Mouse (Mus musculus) MEL (cell line): ENCODE results near the gene Sowaha. TPM values are rescaled to one million over a fixed set of nuclear protein-coding genes. Genes with fewer than 3 reads are reported as not detected.
A peak's percentile ranks its signal among the peaks of the same experiment; 100 is the strongest.

Source experiments
- DNase-seq: peaks from one replicate; pipeline ENCODE4 v3.0.0; 2011; ENCODE audit warnings: low read depth, low spot score
- H3K27ac ChIP-seq: 2 replicates; pipeline ENCODE4 v1.5.1; 2012; ENCODE audit warnings: low read depth, mild to moderate bottlenecking, control low read depth, low read length, moderate library complexity; ENCODE audit not compliant: control insufficient read depth
- H3K27me3 ChIP-seq, 2 experiments: fragments of 150-350 bp in 1 of 2; sonication (generic) in 1 of 2; 2 replicates each; pipeline ENCODE4 v1.6.1; 2012; ENCODE audit warnings: low read length in 2 of 2, mild to moderate bottlenecking in 2 of 2, improper control_type of control experiment in 1 of 2, moderate library complexity in 1 of 2; ENCODE audit not compliant: insufficient read depth in 2 of 2, control insufficient read depth in 1 of 2
- H3K36me3 ChIP-seq, 2 experiments: 2 replicates each; pipeline ENCODE4 v1.6.1; 2012 to 2014; ENCODE audit warnings: low read length in 2 of 2, improper control_type of control experiment in 1 of 2, inconsistent platforms in 1 of 2, mild to moderate bottlenecking in 1 of 2; ENCODE audit not compliant: insufficient read depth in 2 of 2, control insufficient read depth in 1 of 2
- H3K4me1 ChIP-seq, 2 experiments: fragments of 150-350 bp in 1 of 2; sonication (generic) in 1 of 2; 2 replicates each; pipeline ENCODE4 v1.6.1; 2012; ENCODE audit warnings: low read length in 2 of 2, improper control_type of control experiment in 1 of 2, mild to moderate bottlenecking in 1 of 2; ENCODE audit not compliant: insufficient read depth in 2 of 2, control insufficient read depth in 1 of 2
- H3K4me3 ChIP-seq, 2 experiments: fragments of 150-350 bp in 1 of 2; sonication (generic) in 1 of 2; 2 replicates each; pipeline ENCODE4 v1.5.1; 2012; ENCODE audit warnings: low read depth in 2 of 2, low read length in 2 of 2, mild to moderate bottlenecking in 2 of 2, moderate library complexity in 2 of 2, control low read depth in 1 of 2, improper control_type of control experiment in 1 of 2; ENCODE audit not compliant: control insufficient read depth in 1 of 2, insufficient read depth in 1 of 2
- H3K79me2 ChIP-seq: 2 replicates; pipeline ENCODE4 v1.6.1; 2012; ENCODE audit warnings: mild to moderate bottlenecking, low read length, moderate library complexity; ENCODE audit not compliant: control insufficient read depth, poor library complexity, insufficient read depth
- H3K9ac ChIP-seq: 2 replicates; pipeline ENCODE4 v1.6.1; 2012; ENCODE audit warnings: low read depth, mild to moderate bottlenecking, control low read depth, low read length, moderate library complexity; ENCODE audit not compliant: control insufficient read depth, poor library complexity, severe bottlenecking
- H3K9me3 ChIP-seq: fragments of 150-350 bp; sonication (generic); replicated peaks from 2 replicates; pipeline ENCODE4 v1.6.1; 2012; ENCODE audit warnings: mild to moderate bottlenecking, low read length, improper control_type of control experiment, moderate library complexity; ENCODE audit not compliant: insufficient read depth
- BHLHE40 ChIP-seq: IDR thresholded peaks from 2 replicates; pipeline ENCODE4 v1.6.1; 2012; ENCODE audit warnings: low read depth, mild to moderate bottlenecking, inconsistent platforms, low read length, improper control_type of control experiment, borderline replicate concordance
- CHD1 ChIP-seq: IDR thresholded peaks from 2 replicates; pipeline ENCODE4 v1.6.1; 2012; ENCODE audit warnings: low read depth, mild to moderate bottlenecking, inconsistent platforms, low read length, improper control_type of control experiment
- CHD2 ChIP-seq: IDR thresholded peaks from 2 replicates; pipeline ENCODE4 v1.6.1; 2011; ENCODE audit warnings: low read length, improper control_type of control experiment
- E2F4 ChIP-seq: IDR thresholded peaks from 2 replicates; pipeline ENCODE4 v1.6.1; 2011; ENCODE audit warnings: low read depth, low read length, improper control_type of control experiment, borderline replicate concordance
- ELF1 ChIP-seq: IDR thresholded peaks from 2 replicates; pipeline ENCODE4 v1.6.1; 2014; ENCODE audit warnings: low read depth, mild to moderate bottlenecking, inconsistent platforms, low read length, improper control_type of control experiment, moderate library complexity
- GABPA ChIP-seq: IDR thresholded peaks from 2 replicates; pipeline ENCODE4 v1.6.1; 2012; ENCODE audit warnings: low read depth, mild to moderate bottlenecking, inconsistent platforms, low read length, improper control_type of control experiment, moderate library complexity
- GATA1 ChIP-seq: IDR thresholded peaks from 2 replicates; pipeline ENCODE4 v1.6.1; 2011; ENCODE audit warnings: low read depth, low read length, improper control_type of control experiment
- HCFC1 ChIP-seq: IDR thresholded peaks from 2 replicates; pipeline ENCODE4 v1.6.1; 2012; ENCODE audit warnings: low read depth, mild to moderate bottlenecking, inconsistent platforms, low read length, improper control_type of control experiment, moderate library complexity
- JUND ChIP-seq: IDR thresholded peaks from 2 replicates; pipeline ENCODE4 v1.6.1; 2011; ENCODE audit warnings: low read depth, mild to moderate bottlenecking, improper control_type of control experiment, low read length
- KAT2A ChIP-seq: conservative IDR thresholded peaks from 2 replicates; pipeline ENCODE4 v1.6.1; 2012; ENCODE audit warnings: low read depth, low read length, improper control_type of control experiment, inconsistent platforms
- MAFK ChIP-seq: IDR thresholded peaks from 2 replicates; pipeline ENCODE4 v1.6.1; 2011; ENCODE audit warnings: low read depth, mild to moderate bottlenecking, low read length, improper control_type of control experiment, borderline replicate concordance
- MAX ChIP-seq: IDR thresholded peaks from 2 replicates; pipeline ENCODE4 v1.6.1; 2011; ENCODE audit warnings: low read length, improper control_type of control experiment
- MAZ ChIP-seq: IDR thresholded peaks from 2 replicates; pipeline ENCODE4 v1.6.1; 2012; ENCODE audit warnings: low read depth, mild to moderate bottlenecking, inconsistent platforms, low read length, improper control_type of control experiment
- MEF2A ChIP-seq: IDR thresholded peaks from 2 replicates; pipeline ENCODE4 v1.6.1; 2014; ENCODE audit warnings: low read depth, mild to moderate bottlenecking, inconsistent platforms, low read length, improper control_type of control experiment; ENCODE audit not compliant: poor library complexity, insufficient replicate concordance, severe bottlenecking; ENCODE audit errors: extremely low read depth
- MXI1 ChIP-seq: IDR thresholded peaks from 2 replicates; pipeline ENCODE4 v1.6.1; 2011; ENCODE audit warnings: mild to moderate bottlenecking, low read depth, low read length, improper control_type of control experiment
- MYB ChIP-seq: IDR thresholded peaks from 2 replicates; pipeline ENCODE4 v1.6.1; 2011; ENCODE audit warnings: mild to moderate bottlenecking, low read depth, low read length, improper control_type of control experiment
- NELFE ChIP-seq: IDR thresholded peaks from 2 replicates; pipeline ENCODE4 v1.6.1; 2011; ENCODE audit warnings: low read depth, low read length, improper control_type of control experiment
- NRF1 ChIP-seq: IDR thresholded peaks from 2 replicates; pipeline ENCODE4 v1.6.1; 2014; ENCODE audit warnings: low read depth, mild to moderate bottlenecking, inconsistent platforms, low read length, improper control_type of control experiment, moderate library complexity; ENCODE audit not compliant: poor library complexity, insufficient read depth, severe bottlenecking
- POLR2A ChIP-seq, 2 experiments: IDR thresholded peaks; 2 replicates each; pipeline ENCODE4 v1.6.1; 2011 to 2012; ENCODE audit warnings: low read length in 2 of 2, mild to moderate bottlenecking in 2 of 2, control low read depth in 1 of 2, improper control_type of control experiment in 1 of 2, low read depth in 1 of 2, moderate library complexity in 1 of 2; ENCODE audit not compliant: control insufficient read depth in 1 of 2, insufficient read depth in 1 of 2, poor library complexity in 1 of 2
- POLR2AphosphoS2 ChIP-seq: IDR thresholded peaks from 2 replicates; pipeline ENCODE4 v1.6.1; 2011; ENCODE audit warnings: low read length, improper control_type of control experiment
- POLR2AphosphoS5 ChIP-seq: IDR thresholded peaks from 2 replicates; pipeline ENCODE4 v1.6.1; 2012; ENCODE audit warnings: low read depth, borderline replicate concordance, mild to moderate bottlenecking, inconsistent platforms, low read length, moderate library complexity, mixed read lengths
- RCOR1 ChIP-seq: IDR thresholded peaks from 2 replicates; pipeline ENCODE4 v1.6.1; 2012; ENCODE audit warnings: low read depth, mild to moderate bottlenecking, inconsistent platforms, low read length, improper control_type of control experiment
- SIN3A ChIP-seq: IDR thresholded peaks from 2 replicates; pipeline ENCODE4 v1.6.1; 2012; ENCODE audit warnings: low read length, improper control_type of control experiment, inconsistent platforms
- SMC3 ChIP-seq: IDR thresholded peaks from 2 replicates; pipeline ENCODE4 v1.6.1; 2011; ENCODE audit warnings: low read depth, low read length, improper control_type of control experiment
- TAL1 ChIP-seq: IDR thresholded peaks from 2 replicates; pipeline ENCODE4 v1.6.1; 2012; ENCODE audit warnings: mild to moderate bottlenecking, inconsistent platforms, low read length, moderate library complexity, mixed read lengths
- TBP ChIP-seq: IDR thresholded peaks from 2 replicates; pipeline ENCODE4 v1.8.0; 2011; ENCODE audit warnings: low read depth, low read length, improper control_type of control experiment
- USF1 ChIP-seq: IDR thresholded peaks from 2 replicates; pipeline ENCODE4 v1.6.1; 2014; ENCODE audit warnings: low read depth, mild to moderate bottlenecking, inconsistent platforms, low read length, improper control_type of control experiment, moderate library complexity
- ZC3H11A ChIP-seq: IDR thresholded peaks from 2 replicates; pipeline ENCODE4 v1.6.1; 2012; ENCODE audit warnings: low read depth, mild to moderate bottlenecking, inconsistent platforms, low read length, improper control_type of control experiment
- ZMIZ1 ChIP-seq: IDR thresholded peaks from 2 replicates; pipeline ENCODE4 v1.6.1; 2012; ENCODE audit warnings: low read depth, mild to moderate bottlenecking, inconsistent platforms, low read length, improper control_type of control experiment, moderate library complexity
- ZNF384 ChIP-seq: IDR thresholded peaks from 2 replicates; pipeline ENCODE4 v1.6.1; 2012; ENCODE audit warnings: low read depth, mild to moderate bottlenecking, inconsistent platforms, low read length, improper control_type of control experiment
- polyA plus RNA-seq, 2 experiments: library from polyadenylated mRNA; stranded (reverse) in 1 of 2; unstranded in 1 of 2; fragments of >175 nt in 1 of 2; fragments of >200 nt in 1 of 2; gene quantifications; 2 replicates each; pipeline versions ENCODE4 v1.2.1 to v1.2.4; 2012; ENCODE audit warnings: low replicate concordance in 2 of 2, low read depth in 1 of 2; ENCODE audit not compliant: insufficient read length in 2 of 2, insufficient read depth in 1 of 2, missing spikeins in 1 of 2
- total RNA-seq: library from RNA; depleted of rRNA; stranded (reverse); fragments of 300-350 nt; gene quantifications from 2 replicates; pipeline ENCODE4 v1.2.3, GENCODE M21; 2012

Gene Sowaha
- total and polyA plus RNA-seq, 3 experiments: not detected

- no peak for TF ChIP-seq MAZ
- TF ChIP-seq JUND: peak; percentile 69; the same call in 1 of the 2 replicates
- no peak for TF ChIP-seq CHD2
- peak; percentile 64; the same call in 1 of the 2 replicates for TF ChIP-seq SIN3A
- TF ChIP-seq ELF1: 0 out of 2 replicates have a peak, but pooled peaks have one; percentile 9
- peak; percentile 85; the same call in 1 of the 2 replicates for TF ChIP-seq MXI1
- TF ChIP-seq ZMIZ1: no peak
- no peak for TF ChIP-seq RCOR1
- 0 out of 2 replicates have a peak, but pooled peaks have one; percentile 29 for TF ChIP-seq E2F4
- no peak for TF ChIP-seq POLR2AphosphoS5
- no peak for TF ChIP-seq POLR2A (IDR thresholded peaks at IDR 0.05; ENCODE audit: control insufficient read depth in 1 of 2, insufficient read depth in 1 of 2, low read depth in 1 of 2, low read length in 2 of 2, poor library complexity in 1 of 2)
- TF ChIP-seq ZC3H11A: peak; percentile 58
Observed at GRCm38 (mm10) chr11:53485719-53486118, 5.6 kb upstream of the Sowaha start (continued).

- no peaks in the 10 kb centered on the region for H3K9me3 ChIP-seq
- peak overlapping the region; percentile 49 for H3K9ac ChIP-seq
- H3K27ac ChIP-seq: peak overlapping the region; percentile 80
- DNase-seq: peak; percentile 88
- H3K4me1 ChIP-seq: peaks cover 22 to 30% of the 10 kb centered on the region in 2 experiments
- H3K36me3 ChIP-seq: peaks cover 0 to 35% of the 10 kb centered on the region in 2 experiments; a peak in 2 of 4 replicates
- peak overlapping the region; percentile 10 to 16; a peak in 2 of 4 replicates for H3K4me3 ChIP-seq
- H3K27me3 ChIP-seq: no peaks in the 10 kb centered on the region
- no peaks in the 10 kb centered on the region for H3K79me2 ChIP-seq
- 0 out of 2 replicates have a peak, but pooled peaks have one; percentile 31 for TF ChIP-seq KAT2A
- peak; percentile 66; the same call in 1 of the 2 replicates for TF ChIP-seq GABPA
- 0 out of 2 replicates have a peak, but pooled peaks have one; percentile 46 for TF ChIP-seq POLR2AphosphoS5
- peak; percentile 64; the same call in 1 of the 2 replicates for TF ChIP-seq HCFC1
- TF ChIP-seq NRF1: no peak
- TF ChIP-seq TAL1: peak; percentile 31
- peak; percentile 68 for TF ChIP-seq MYB
- no peak; the same call in 1 of the 2 replicates for TF ChIP-seq RCOR1
- peak; percentile 34; the same call in 1 of the 2 replicates for TF ChIP-seq POLR2AphosphoS2
- TF ChIP-seq ZNF384: peak; percentile 27; the same call in 1 of the 2 replicates
- peak; percentile 64 for TF ChIP-seq USF1
- peak; percentile 83 for TF ChIP-seq SIN3A
- TF ChIP-seq CHD2: no peak
- TF ChIP-seq ZC3H11A: 0 out of 2 replicates have a peak, but pooled peaks have one; percentile 2
- no peak for TF ChIP-seq JUND
- TF ChIP-seq POLR2A (IDR thresholded peaks at IDR 0.05; ENCODE audit: control insufficient read depth in 1 of 2, insufficient read depth in 1 of 2, low read depth in 1 of 2, low read length in 2 of 2, poor library complexity in 1 of 2): peak in 1 of 2 experiments; percentile 55; a peak in 1 of 4 replicates
- TF ChIP-seq MAX: peak; percentile 72; the same call in 1 of the 2 replicates
- no peak for TF ChIP-seq MEF2A
- peak; percentile 28; the same call in 1 of the 2 replicates for TF ChIP-seq SMC3
- peak; percentile 89 for TF ChIP-seq GATA1
- peak; percentile 49; the same call in 1 of the 2 replicates for TF ChIP-seq BHLHE40
- no peak; the same call in 1 of the 2 replicates for TF ChIP-seq TBP
- no peak for TF ChIP-seq ELF1
- no peak; the same call in 1 of the 2 replicates for TF ChIP-seq CHD1
- peak; percentile 93 for TF ChIP-seq MXI1
- 0 out of 2 replicates have a peak, but pooled peaks have one; percentile 47 for TF ChIP-seq MAFK
- TF ChIP-seq MAZ: no peak; the same call in 1 of the 2 replicates
- peak; percentile 43; the same call in 1 of the 2 replicates for TF ChIP-seq NELFE
Observed at GRCm38 (mm10) chr11:53483159-53483891, 3.3 kb upstream of the Sowaha start.
